Mouse (Mus musculus): ENCODE measurements around the gene Map3k5. TPM values are rescaled to one million over a fixed set of nuclear protein-coding genes. Genes with fewer than 3 reads are reported as not detected.

Gene Map3k5
- polyA plus RNA-seq, 1 experiment = not detected

DNA sequence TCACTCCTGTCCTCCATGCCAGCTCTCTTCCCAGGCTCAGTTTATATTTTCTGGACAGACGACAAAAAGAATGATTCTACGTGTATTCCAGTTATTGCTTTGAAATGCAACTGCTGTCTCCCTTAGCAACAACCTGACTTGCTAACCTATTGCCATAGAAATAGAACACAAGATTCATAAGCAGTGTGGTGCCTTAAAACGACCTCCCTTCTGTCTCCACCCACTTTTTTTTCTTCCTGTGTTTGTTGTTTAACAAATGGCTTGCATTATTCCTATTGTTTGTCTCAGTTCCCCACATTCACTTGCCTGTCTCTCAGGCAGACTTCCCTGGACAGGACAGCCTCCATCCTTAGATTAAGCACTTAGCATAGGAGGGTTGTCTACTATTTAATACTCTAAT, 154.8 kb downstream of the Map3k5 start:
- Histone ChIP-seq H3K36me3 (ENCODE audit: control insufficient read depth) (no peaks in the 10 kb centered on the region), H3K27me3 (ENCODE audit: control insufficient read depth) (no peaks in the 10 kb centered on the region), H3K4me1 (ENCODE audit: control insufficient read depth) (no peaks in the 10 kb centered on the region; the same call in 1 of the 2 replicates), H3K9me3 (ENCODE audit: control insufficient read depth, low read length) (no peaks in the 10 kb centered on the region), H3K4me3 (replicated peaks) (no peak overlapping the region)
- no peak for TF ChIP-seq GATA1 (IDR thresholded peaks at IDR 0.05; ENCODE audit: low read length)
- no peak for TF ChIP-seq TAL1 (IDR thresholded peaks at IDR 0.05; ENCODE audit: low read length)

- H3K4me1 ChIP-seq (ENCODE audit: control insufficient read depth) = no peaks in the 10 kb centered on the region; the same call in 1 of the 2 replicates
- no peak for TF ChIP-seq GATA1 (IDR thresholded peaks at IDR 0.05; ENCODE audit: low read length)
- no peak for TF ChIP-seq TAL1 (IDR thresholded peaks at IDR 0.05; ENCODE audit: low read length)
Observed at GRCm38 (mm10) chr10:20090171-20090570, 155.9 kb downstream of the Map3k5 start.

GRCm38 (mm10) chr10:20091416-20091815, 157.1 kb downstream of the Map3k5 start:
- no peak overlapping the region for H3K4me3 ChIP-seq (replicated peaks)
- TF ChIP-seq TAL1 (IDR thresholded peaks at IDR 0.05; ENCODE audit: low read length) (no peak), GATA1 (IDR thresholded peaks at IDR 0.05; ENCODE audit: low read length) (no peak)
- no peaks in the 10 kb centered on the region for H3K27me3 ChIP-seq (ENCODE audit: control insufficient read depth)

More at GRCm38 (mm10) chr10:20090171-20090570, 155.9 kb downstream of the Map3k5 start:
- no peaks in the 10 kb centered on the region for H3K36me3 ChIP-seq (ENCODE audit: control insufficient read depth)
- no peaks in the 10 kb centered on the region for H3K27me3 ChIP-seq (ENCODE audit: control insufficient read depth)
- no peak overlapping the region for H3K4me3 ChIP-seq (replicated peaks)
- H3K9me3 ChIP-seq (ENCODE audit: control insufficient read depth, low read length) = no peaks in the 10 kb centered on the region

GRCm38 (mm10) chr10:20092371-20092770, 158.1 kb downstream of the Map3k5 start:
- H3K27me3 ChIP-seq (ENCODE audit: control insufficient read depth) = no peaks in the 10 kb centered on the region
- no peaks in the 10 kb centered on the region for H3K9me3 ChIP-seq (ENCODE audit: control insufficient read depth, low read length)
- no peaks in the 10 kb centered on the region for H3K36me3 ChIP-seq (ENCODE audit: control insufficient read depth)
- TF ChIP-seq TAL1 (IDR thresholded peaks at IDR 0.05; ENCODE audit: low read length) (no peak), GATA1 (IDR thresholded peaks at IDR 0.05; ENCODE audit: low read length) (no peak)
- no peaks in the 10 kb centered on the region; the same call in 1 of the 2 replicates for H3K4me1 ChIP-seq (ENCODE audit: control insufficient read depth)
- no peak overlapping the region for H3K4me3 ChIP-seq (replicated peaks)

More at GRCm38 (mm10) chr10:20091416-20091815, 157.1 kb downstream of the Map3k5 start:
- Histone ChIP-seq H3K36me3 (ENCODE audit: control insufficient read depth) (no peaks in the 10 kb centered on the region), H3K4me1 (ENCODE audit: control insufficient read depth) (no peaks in the 10 kb centered on the region; the same call in 1 of the 2 replicates), H3K9me3 (ENCODE audit: control insufficient read depth, low read length) (no peaks in the 10 kb centered on the region)

- H3K4me3 ChIP-seq (replicated peaks) = no peak overlapping the region
- TF ChIP-seq TAL1 (IDR thresholded peaks at IDR 0.05; ENCODE audit: low read length) (no peak), GATA1 (IDR thresholded peaks at IDR 0.05; ENCODE audit: low read length) (no peak)
- H3K36me3 ChIP-seq (ENCODE audit: control insufficient read depth) = no peaks in the 10 kb centered on the region
- no peaks in the 10 kb centered on the region for H3K9me3 ChIP-seq (ENCODE audit: control insufficient read depth, low read length)
- H3K4me1 ChIP-seq (ENCODE audit: control insufficient read depth) = no peaks in the 10 kb centered on the region
- H3K27me3 ChIP-seq (ENCODE audit: control insufficient read depth) = no peaks in the 10 kb centered on the region
Observed at GRCm38 (mm10) chr10:20101456-20101855, 167.2 kb downstream of the Map3k5 start.

- no peaks in the 10 kb centered on the region for H3K27me3 ChIP-seq (ENCODE audit: control insufficient read depth)
- H3K9me3 ChIP-seq (ENCODE audit: control insufficient read depth, low read length) = no peaks in the 10 kb centered on the region
- TF ChIP-seq TAL1 (IDR thresholded peaks at IDR 0.05; ENCODE audit: low read length) (no peak), GATA1 (IDR thresholded peaks at IDR 0.05; ENCODE audit: low read length) (no peak)
- no peaks in the 10 kb centered on the region for H3K36me3 ChIP-seq (ENCODE audit: control insufficient read depth)
- H3K4me1 ChIP-seq (ENCODE audit: control insufficient read depth) = no peaks in the 10 kb centered on the region
- H3K4me3 ChIP-seq (replicated peaks) = no peak overlapping the region
Observed at GRCm38 (mm10) chr10:20104271-20104931, 170.1 kb downstream of the Map3k5 start.

DNA sequence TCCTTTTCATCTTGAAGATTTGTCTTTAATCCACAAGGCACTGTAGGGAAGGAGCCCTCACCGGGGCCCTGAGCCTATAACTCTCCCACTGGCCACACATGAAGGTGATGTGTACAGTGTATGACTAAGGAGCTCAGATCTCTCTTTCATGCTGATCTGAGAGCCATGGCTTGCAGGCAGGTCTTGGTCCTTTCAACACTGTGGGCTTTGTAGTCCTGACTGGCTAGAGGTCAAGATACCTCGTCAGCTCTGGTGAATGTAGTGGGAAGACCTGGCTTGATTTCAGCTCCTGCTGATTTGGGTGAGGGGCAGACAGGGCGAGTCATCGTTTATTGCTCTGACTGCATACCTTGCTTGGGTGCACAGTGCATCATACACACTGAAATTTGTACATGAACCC, 171.3 kb downstream of the Map3k5 start:
- TF ChIP-seq TAL1 (IDR thresholded peaks at IDR 0.05; ENCODE audit: low read length) (no peak), GATA1 (IDR thresholded peaks at IDR 0.05; ENCODE audit: low read length) (no peak)
- H3K4me1 ChIP-seq (ENCODE audit: control insufficient read depth) = no peaks in the 10 kb centered on the region
- H3K4me3 ChIP-seq (replicated peaks) = no peak overlapping the region
- H3K27me3 ChIP-seq (ENCODE audit: control insufficient read depth) = no peaks in the 10 kb centered on the region
- H3K36me3 ChIP-seq (ENCODE audit: control insufficient read depth) = no peaks in the 10 kb centered on the region
- H3K9me3 ChIP-seq (ENCODE audit: control insufficient read depth, low read length) = no peaks in the 10 kb centered on the region

GRCm38 (mm10) chr10:20107031-20107430, 172.8 kb downstream of the Map3k5 start:
- peaks cover 5% of the 10 kb centered on the region for H3K4me1 ChIP-seq (ENCODE audit: control insufficient read depth)
- H3K27me3 ChIP-seq (ENCODE audit: control insufficient read depth) = no peaks in the 10 kb centered on the region
- no peak overlapping the region for H3K4me3 ChIP-seq (replicated peaks)
- no peaks in the 10 kb centered on the region for H3K9me3 ChIP-seq (ENCODE audit: control insufficient read depth, low read length)
- no peaks in the 10 kb centered on the region for H3K36me3 ChIP-seq (ENCODE audit: control insufficient read depth)
- TF ChIP-seq GATA1 (IDR thresholded peaks at IDR 0.05; ENCODE audit: low read length) (no peak), TAL1 (IDR thresholded peaks at IDR 0.05; ENCODE audit: low read length) (no peak)

DNA sequence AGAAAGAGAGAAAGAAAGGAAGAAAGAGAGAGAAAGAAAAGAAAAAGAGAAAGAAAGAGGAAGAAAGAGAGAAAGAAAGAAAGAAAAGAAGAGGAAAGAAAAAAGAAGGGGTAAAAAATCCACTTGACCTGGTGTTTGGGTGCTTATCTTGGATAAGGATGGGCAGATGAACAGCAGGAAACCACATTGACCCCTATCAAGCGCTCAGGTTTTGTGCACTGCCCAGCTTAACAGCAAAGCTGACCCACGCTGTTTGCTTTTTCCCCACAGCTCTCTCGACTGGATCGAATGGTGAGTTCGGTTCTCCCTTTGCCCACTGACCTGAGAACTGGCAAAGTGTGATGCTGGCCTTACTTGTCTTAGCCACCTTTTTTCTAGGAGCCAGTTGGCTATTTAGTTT, 177.2 kb downstream of the Map3k5 start:
- Histone ChIP-seq H3K9me3 (ENCODE audit: control insufficient read depth, low read length) (no peaks in the 10 kb centered on the region), H3K36me3 (ENCODE audit: control insufficient read depth) (no peaks in the 10 kb centered on the region), H3K4me1 (ENCODE audit: control insufficient read depth) (peaks cover 8% of the 10 kb centered on the region), H3K4me3 (replicated peaks) (no peak overlapping the region), H3K27me3 (ENCODE audit: control insufficient read depth) (no peaks in the 10 kb centered on the region)
- no peak for TF ChIP-seq GATA1 (IDR thresholded peaks at IDR 0.05; ENCODE audit: low read length)
- no peak for TF ChIP-seq TAL1 (IDR thresholded peaks at IDR 0.05; ENCODE audit: low read length)
